Mouse (Mus musculus): ENCODE data around the gene AC170998.1. TPM values are rescaled to one million over a fixed set of nuclear protein-coding genes. Genes with fewer than 3 reads are reported as not detected.
A peak's percentile ranks its signal among the peaks of the same experiment; 100 is the strongest.

Gene AC170998.1
- polyA plus RNA-seq, 1 experiment from 2014 or later = 3.3 TPM

- H3K4me1 ChIP-seq (ENCODE audit: control insufficient read depth, insufficient read depth, low read length) = peaks cover 23% of the 10 kb centered on the region
- H3K27ac ChIP-seq (ENCODE audit: low read depth, low read length) = peak overlapping the region; percentile 92; the same call in 1 of the 2 replicates
- ATAC-seq (ENCODE audit: low FRiP score, low TSS enrichment) = no peak
- peaks cover 8% of the 10 kb centered on the region; the same call in 1 of the 2 replicates for H3K36me3 ChIP-seq (ENCODE audit: control insufficient read depth, insufficient read depth, low read length)
- H3K27me3 ChIP-seq (ENCODE audit: control insufficient read depth, insufficient read depth, low read length) = no peaks in the 10 kb centered on the region; the same call in 1 of the 2 replicates
- H3K4me2 ChIP-seq (replicated peaks; ENCODE audit: low read depth, low read length) = peak overlapping the region; percentile 72
- WGBS = under 1% methylated on average over 18 of the region's 18 CpGs
- H3K4me3 ChIP-seq (ENCODE audit: low read length) = peak overlapping the region; percentile 78
- no peaks in the 10 kb centered on the region for H3K9me3 ChIP-seq (ENCODE audit: control insufficient read depth, low read length)
- H3K9ac ChIP-seq (ENCODE audit: low read depth, low read length) = peak overlapping the region; percentile 92
These were observed 33.6 kb upstream of the AC170998.1 start for GRCm38 (mm10) chr17:28692341-28692710.

- Histone ChIP-seq H3K9me3 (ENCODE audit: control insufficient read depth, low read length) (no peaks in the 10 kb centered on the region), H3K9ac (ENCODE audit: low read depth, low read length) (peak overlapping the region; percentile 92; the same call in 1 of the 2 replicates), H3K36me3 (ENCODE audit: control insufficient read depth, insufficient read depth, low read length) (peaks cover 8% of the 10 kb centered on the region; the same call in 1 of the 2 replicates), H3K27ac (ENCODE audit: low read depth, low read length) (no peak overlapping the region), H3K4me2 (replicated peaks; ENCODE audit: low read depth, low read length) (peak overlapping the region; percentile 72), H3K27me3 (ENCODE audit: control insufficient read depth, insufficient read depth, low read length) (no peaks in the 10 kb centered on the region; the same call in 1 of the 2 replicates), H3K4me1 (ENCODE audit: control insufficient read depth, insufficient read depth, low read length) (peaks cover 30% of the 10 kb centered on the region), H3K4me3 (ENCODE audit: low read length) (peak overlapping the region; percentile 78)
- ATAC-seq (ENCODE audit: low FRiP score, low TSS enrichment) = no peak
- WGBS = 31% methylated on average over 3 of the region's 3 CpGs
These were observed 32.8 kb upstream of the AC170998.1 start for GRCm38 (mm10) chr17:28693086-28693485.

GRCm38 (mm10) chr17:28694078-28694477 is 31.8 kb upstream of the AC170998.1 start:
- H3K4me1 ChIP-seq (ENCODE audit: control insufficient read depth, insufficient read depth, low read length) = peaks cover 36% of the 10 kb centered on the region
- no peak overlapping the region for H3K4me2 ChIP-seq (replicated peaks; ENCODE audit: low read depth, low read length)
- no peak overlapping the region for H3K9ac ChIP-seq (ENCODE audit: low read depth, low read length)
- peaks cover 8% of the 10 kb centered on the region; the same call in 1 of the 2 replicates for H3K36me3 ChIP-seq (ENCODE audit: control insufficient read depth, insufficient read depth, low read length)
- H3K27me3 ChIP-seq (ENCODE audit: control insufficient read depth, insufficient read depth, low read length) = no peaks in the 10 kb centered on the region
- no peak overlapping the region for H3K27ac ChIP-seq (ENCODE audit: low read depth, low read length)
- no peak overlapping the region for H3K4me3 ChIP-seq (ENCODE audit: low read length)
- no peak for ATAC-seq (ENCODE audit: low FRiP score, low TSS enrichment)
- H3K9me3 ChIP-seq (ENCODE audit: control insufficient read depth, low read length) = no peaks in the 10 kb centered on the region
- WGBS = 81% methylated on average over 2 of the region's 2 CpGs

GRCm38 (mm10) chr17:28694832-28695231 is 31.1 kb upstream of the AC170998.1 start:
- 87% methylated on average over 4 of the region's 4 CpGs for WGBS
- Histone ChIP-seq H3K4me1 (ENCODE audit: control insufficient read depth, insufficient read depth, low read length) (peaks cover 37% of the 10 kb centered on the region), H3K36me3 (ENCODE audit: control insufficient read depth, insufficient read depth, low read length) (peaks cover 8% of the 10 kb centered on the region; the same call in 1 of the 2 replicates)

GRCm38 (mm10) chr17:28696641-28697040 is 29.2 kb upstream of the AC170998.1 start:
- Histone ChIP-seq H3K4me1 (ENCODE audit: control insufficient read depth, insufficient read depth, low read length) (peaks cover 37% of the 10 kb centered on the region), H3K27me3 (ENCODE audit: control insufficient read depth, insufficient read depth, low read length) (no peaks in the 10 kb centered on the region), H3K36me3 (ENCODE audit: control insufficient read depth, insufficient read depth, low read length) (peaks cover 8% of the 10 kb centered on the region; the same call in 1 of the 2 replicates), H3K4me3 (ENCODE audit: low read length) (no peak overlapping the region), H3K9ac (ENCODE audit: low read depth, low read length) (no peak overlapping the region), H3K27ac (ENCODE audit: low read depth, low read length) (no peak overlapping the region), H3K9me3 (ENCODE audit: control insufficient read depth, low read length) (no peaks in the 10 kb centered on the region), H3K4me2 (replicated peaks; ENCODE audit: low read depth, low read length) (no peak overlapping the region)
- ATAC-seq (ENCODE audit: low FRiP score, low TSS enrichment) = no peak
- whole genome bisulfite sequencing = 24% methylated on average over 2 of the region's 2 CpGs

More at GRCm38 (mm10) chr17:28694832-28695231, 31.1 kb upstream of the AC170998.1 start:
- H3K27ac ChIP-seq (ENCODE audit: low read depth, low read length) = no peak overlapping the region
- no peaks in the 10 kb centered on the region for H3K9me3 ChIP-seq (ENCODE audit: control insufficient read depth, low read length)
- H3K4me3 ChIP-seq (ENCODE audit: low read length) = no peak overlapping the region
- no peak for ATAC-seq (ENCODE audit: low FRiP score, low TSS enrichment)
- H3K9ac ChIP-seq (ENCODE audit: low read depth, low read length) = no peak overlapping the region
- no peaks in the 10 kb centered on the region for H3K27me3 ChIP-seq (ENCODE audit: control insufficient read depth, insufficient read depth, low read length)
- H3K4me2 ChIP-seq (replicated peaks; ENCODE audit: low read depth, low read length) = no peak overlapping the region

- no peaks in the 10 kb centered on the region for H3K9me3 ChIP-seq (ENCODE audit: control insufficient read depth, low read length)
- no peak overlapping the region for H3K4me2 ChIP-seq (replicated peaks; ENCODE audit: low read depth, low read length)
- peaks cover 8% of the 10 kb centered on the region; the same call in 1 of the 2 replicates for H3K36me3 ChIP-seq (ENCODE audit: control insufficient read depth, insufficient read depth, low read length)
- peaks cover 37% of the 10 kb centered on the region for H3K4me1 ChIP-seq (ENCODE audit: control insufficient read depth, insufficient read depth, low read length)
- no peaks in the 10 kb centered on the region for H3K27me3 ChIP-seq (ENCODE audit: control insufficient read depth, insufficient read depth, low read length)
- H3K27ac ChIP-seq (ENCODE audit: low read depth, low read length) = 0 out of 2 replicates have a peak overlapping the region, but pooled peaks have one; percentile 17
- WGBS = 78% methylated on average over 13 of the region's 13 CpGs
- no peak for ATAC-seq (ENCODE audit: low FRiP score, low TSS enrichment)
- no peak overlapping the region for H3K4me3 ChIP-seq (ENCODE audit: low read length)
- H3K9ac ChIP-seq (ENCODE audit: low read depth, low read length) = no peak overlapping the region
These were observed 28.3 kb upstream of the AC170998.1 start for GRCm38 (mm10) chr17:28697290-28698195.

GRCm38 (mm10) chr17:28698245-28698644 is 27.6 kb upstream of the AC170998.1 start:
- no peak overlapping the region for H3K9ac ChIP-seq (ENCODE audit: low read depth, low read length)
- WGBS = 51% methylated on average over 4 of the region's 4 CpGs
- peaks cover 32% of the 10 kb centered on the region for H3K4me1 ChIP-seq (ENCODE audit: control insufficient read depth, insufficient read depth, low read length)
- H3K36me3 ChIP-seq (ENCODE audit: control insufficient read depth, insufficient read depth, low read length) = peaks cover 8% of the 10 kb centered on the region; the same call in 1 of the 2 replicates
- no peaks in the 10 kb centered on the region for H3K9me3 ChIP-seq (ENCODE audit: control insufficient read depth, low read length)
- H3K27ac ChIP-seq (ENCODE audit: low read depth, low read length) = no peak overlapping the region
- no peak overlapping the region for H3K4me2 ChIP-seq (replicated peaks; ENCODE audit: low read depth, low read length)
- ATAC-seq (ENCODE audit: low FRiP score, low TSS enrichment) = no peak
- H3K4me3 ChIP-seq (ENCODE audit: low read length) = no peak overlapping the region
- no peaks in the 10 kb centered on the region for H3K27me3 ChIP-seq (ENCODE audit: control insufficient read depth, insufficient read depth, low read length)

- H3K9ac ChIP-seq (ENCODE audit: low read depth, low read length) = no peak overlapping the region
These were observed 27.2 kb upstream of the AC170998.1 start for GRCm38 (mm10) chr17:28698672-28699071.

GRCm38 (mm10) chr17:28699789-28700188 is 26.1 kb upstream of the AC170998.1 start:
- 89% methylated on average over 7 of the region's 7 CpGs for WGBS
- peaks cover 26% of the 10 kb centered on the region for H3K4me1 ChIP-seq (ENCODE audit: control insufficient read depth, insufficient read depth, low read length)
- H3K9ac ChIP-seq (ENCODE audit: low read depth, low read length) = no peak overlapping the region
- no peak overlapping the region for H3K27ac ChIP-seq (ENCODE audit: low read depth, low read length)
- H3K9me3 ChIP-seq (ENCODE audit: control insufficient read depth, low read length) = no peaks in the 10 kb centered on the region
- no peak for ATAC-seq (ENCODE audit: low FRiP score, low TSS enrichment)
- no peak overlapping the region for H3K4me3 ChIP-seq (ENCODE audit: low read length)
- no peaks in the 10 kb centered on the region for H3K36me3 ChIP-seq (ENCODE audit: control insufficient read depth, insufficient read depth, low read length)
- no peak overlapping the region for H3K4me2 ChIP-seq (replicated peaks; ENCODE audit: low read depth, low read length)
- no peaks in the 10 kb centered on the region for H3K27me3 ChIP-seq (ENCODE audit: control insufficient read depth, insufficient read depth, low read length)

More at GRCm38 (mm10) chr17:28698672-28699071, 27.2 kb upstream of the AC170998.1 start:
- Histone ChIP-seq H3K4me3 (ENCODE audit: low read length) (no peak overlapping the region), H3K4me2 (replicated peaks; ENCODE audit: low read depth, low read length) (no peak overlapping the region), H3K9me3 (ENCODE audit: control insufficient read depth, low read length) (no peaks in the 10 kb centered on the region), H3K27me3 (ENCODE audit: control insufficient read depth, insufficient read depth, low read length) (no peaks in the 10 kb centered on the region), H3K36me3 (ENCODE audit: control insufficient read depth, insufficient read depth, low read length) (peaks cover 6% of the 10 kb centered on the region; the same call in 1 of the 2 replicates), H3K27ac (ENCODE audit: low read depth, low read length) (no peak overlapping the region), H3K4me1 (ENCODE audit: control insufficient read depth, insufficient read depth, low read length) (peaks cover 28% of the 10 kb centered on the region)
- WGBS = 83% methylated on average over 2 of the region's 2 CpGs
- ATAC-seq (ENCODE audit: low FRiP score, low TSS enrichment) = no peak
